Mouse (Mus musculus): ENCODE measurements around the gene Tbx18. TPM values are rescaled to one million over a fixed set of nuclear protein-coding genes. Genes with fewer than 3 reads are reported as not detected.

The Tbx18 gene
- polyA plus RNA-seq, 1 experiment from 2014 or later, result 1.8 TPM

- H3K4me1 ChIP-seq (replicated peaks; ENCODE audit: control insufficient read depth, insufficient read depth, low read length), result 0 out of 2 replicates have a peak, but pooled peaks cover 5% of the 10 kb centered on the region
- no peaks in the 10 kb centered on the region for H3K36me3 ChIP-seq (replicated peaks; ENCODE audit: control insufficient read depth, insufficient read depth)
- no peak overlapping the region for H3K27ac ChIP-seq
- no peak for DNase-seq (ENCODE audit: low spot score)
- H3K27me3 ChIP-seq (ENCODE audit: control insufficient read depth, insufficient read depth, low read length), result peaks cover 81% of the 10 kb centered on the region
- no peaks in the 10 kb centered on the region for H3K9me3 ChIP-seq (ENCODE audit: control insufficient read depth, low read length)
- H3K4me3 ChIP-seq (replicated peaks; ENCODE audit: low read length), result no peak overlapping the region
- ATAC-seq (ENCODE audit: low FRiP score), result no peak
- 11% methylated on average over 3 of the region's 3 CpGs for WGBS
- H3K4me2 ChIP-seq (replicated peaks), result no peak overlapping the region
- no peak overlapping the region for H3K9ac ChIP-seq
Observed at GRCm38 (mm10) chr9:87728107-87728506, 3.0 kb downstream of the Tbx18 start.

GRCm38 (mm10) chr9:87727155-87727953 is 3.7 kb downstream of the Tbx18 start:
- 0 out of 2 replicates have a peak, but pooled peaks cover 5% of the 10 kb centered on the region for H3K4me1 ChIP-seq (replicated peaks; ENCODE audit: control insufficient read depth, insufficient read depth, low read length)

GRCm38 (mm10) chr9:87721793-87722192 is 9.3 kb downstream of the Tbx18 start:
- Histone ChIP-seq H3K4me2 (replicated peaks) (no peak overlapping the region), H3K4me1 (replicated peaks; ENCODE audit: control insufficient read depth, insufficient read depth, low read length) (no peaks in the 10 kb centered on the region), H3K36me3 (replicated peaks; ENCODE audit: control insufficient read depth, insufficient read depth) (no peaks in the 10 kb centered on the region), H3K9me3 (ENCODE audit: control insufficient read depth, low read length) (no peaks in the 10 kb centered on the region), H3K9ac (no peak overlapping the region), H3K27ac (no peak overlapping the region), H3K4me3 (replicated peaks; ENCODE audit: low read length) (no peak overlapping the region), H3K27me3 (ENCODE audit: control insufficient read depth, insufficient read depth, low read length) (peaks cover 40% of the 10 kb centered on the region)
- WGBS, result 32% methylated on average over 2 of the region's 2 CpGs
- DNase-seq (ENCODE audit: low spot score) (no peak), ATAC-seq (ENCODE audit: low FRiP score) (no peak)

More at GRCm38 (mm10) chr9:87727155-87727953, 3.7 kb downstream of the Tbx18 start:
- Histone ChIP-seq H3K27me3 (ENCODE audit: control insufficient read depth, insufficient read depth, low read length) (peaks cover 77% of the 10 kb centered on the region), H3K4me2 (replicated peaks) (no peak overlapping the region), H3K9me3 (ENCODE audit: control insufficient read depth, low read length) (no peaks in the 10 kb centered on the region), H3K9ac (no peak overlapping the region), H3K4me3 (replicated peaks; ENCODE audit: low read length) (no peak overlapping the region), H3K36me3 (replicated peaks; ENCODE audit: control insufficient read depth, insufficient read depth) (no peaks in the 10 kb centered on the region), H3K27ac (no peak overlapping the region)
- WGBS, result 8% methylated on average over 12 of the region's 12 CpGs
- ATAC-seq (ENCODE audit: low FRiP score) (no peak), DNase-seq (ENCODE audit: low spot score) (peak; percentile 53)

GRCm38 (mm10) chr9:87710360-87710759 is 20.7 kb downstream of the Tbx18 start:
- WGBS, result 79% methylated on average over 4 of the region's 4 CpGs
- DNase-seq (ENCODE audit: low spot score) (no peak), ATAC-seq (ENCODE audit: low FRiP score) (no peak)
- H3K27ac ChIP-seq, result no peak overlapping the region
- no peak overlapping the region for H3K9ac ChIP-seq
- no peaks in the 10 kb centered on the region for H3K4me1 ChIP-seq (replicated peaks; ENCODE audit: control insufficient read depth, insufficient read depth, low read length)
- no peaks in the 10 kb centered on the region for H3K27me3 ChIP-seq (ENCODE audit: control insufficient read depth, insufficient read depth, low read length)
- H3K36me3 ChIP-seq (replicated peaks; ENCODE audit: control insufficient read depth, insufficient read depth), result no peaks in the 10 kb centered on the region
- H3K9me3 ChIP-seq (ENCODE audit: control insufficient read depth, low read length), result no peaks in the 10 kb centered on the region
- no peak overlapping the region for H3K4me3 ChIP-seq (replicated peaks; ENCODE audit: low read length)
- no peak overlapping the region for H3K4me2 ChIP-seq (replicated peaks)

- ATAC-seq (ENCODE audit: low FRiP score), result no peak
- Histone ChIP-seq H3K27me3 (ENCODE audit: control insufficient read depth, insufficient read depth, low read length) (no peaks in the 10 kb centered on the region), H3K36me3 (replicated peaks; ENCODE audit: control insufficient read depth, insufficient read depth) (no peaks in the 10 kb centered on the region), H3K4me2 (replicated peaks) (no peak overlapping the region), H3K9me3 (ENCODE audit: control insufficient read depth, low read length) (no peaks in the 10 kb centered on the region), H3K4me1 (replicated peaks; ENCODE audit: control insufficient read depth, insufficient read depth, low read length) (no peaks in the 10 kb centered on the region), H3K27ac (no peak overlapping the region), H3K4me3 (replicated peaks; ENCODE audit: low read length) (no peak overlapping the region), H3K9ac (no peak overlapping the region)
- DNase-seq (ENCODE audit: low spot score), result no peak
Observed at GRCm38 (mm10) chr9:87708151-87708550, 22.9 kb downstream of the Tbx18 start.

- Histone ChIP-seq H3K27me3 (ENCODE audit: control insufficient read depth, insufficient read depth, low read length) (no peaks in the 10 kb centered on the region), H3K4me1 (replicated peaks; ENCODE audit: control insufficient read depth, insufficient read depth, low read length) (no peaks in the 10 kb centered on the region), H3K27ac (no peak overlapping the region), H3K4me2 (replicated peaks) (no peak overlapping the region), H3K9me3 (ENCODE audit: control insufficient read depth, low read length) (no peaks in the 10 kb centered on the region), H3K9ac (no peak overlapping the region), H3K36me3 (replicated peaks; ENCODE audit: control insufficient read depth, insufficient read depth) (no peaks in the 10 kb centered on the region), H3K4me3 (replicated peaks; ENCODE audit: low read length) (no peak overlapping the region)
- WGBS, result 88% methylated on average over 2 of the region's 2 CpGs
- DNase-seq (ENCODE audit: low spot score) (no peak), ATAC-seq (ENCODE audit: low FRiP score) (no peak)
Observed at GRCm38 (mm10) chr9:87702267-87702666, 28.8 kb downstream of the Tbx18 start.

GRCm38 (mm10) chr9:87686981-87687380 is 44.1 kb downstream of the Tbx18 start:
- H3K36me3 ChIP-seq (replicated peaks; ENCODE audit: control insufficient read depth, insufficient read depth), result no peaks in the 10 kb centered on the region
- H3K9ac ChIP-seq, result no peak overlapping the region
- no peak overlapping the region for H3K4me2 ChIP-seq (replicated peaks)
- H3K27ac ChIP-seq, result no peak overlapping the region
- WGBS, result 88% methylated on average over 9 of the region's 9 CpGs
- DNase-seq (ENCODE audit: low spot score) (no peak), ATAC-seq (ENCODE audit: low FRiP score) (no peak)
- H3K9me3 ChIP-seq (ENCODE audit: control insufficient read depth, low read length), result no peaks in the 10 kb centered on the region
- H3K4me1 ChIP-seq (replicated peaks; ENCODE audit: control insufficient read depth, insufficient read depth, low read length), result no peaks in the 10 kb centered on the region
- H3K27me3 ChIP-seq (ENCODE audit: control insufficient read depth, insufficient read depth, low read length), result no peaks in the 10 kb centered on the region
- no peak overlapping the region for H3K4me3 ChIP-seq (replicated peaks; ENCODE audit: low read length)

- Histone ChIP-seq H3K27ac (no peak overlapping the region), H3K27me3 (ENCODE audit: control insufficient read depth, insufficient read depth, low read length) (no peaks in the 10 kb centered on the region), H3K9me3 (ENCODE audit: control insufficient read depth, low read length) (no peaks in the 10 kb centered on the region), H3K9ac (no peak overlapping the region), H3K4me3 (replicated peaks; ENCODE audit: low read length) (no peak overlapping the region), H3K4me2 (replicated peaks) (no peak overlapping the region), H3K36me3 (replicated peaks; ENCODE audit: control insufficient read depth, insufficient read depth) (no peaks in the 10 kb centered on the region), H3K4me1 (replicated peaks; ENCODE audit: control insufficient read depth, insufficient read depth, low read length) (no peaks in the 10 kb centered on the region)
- DNase-seq (ENCODE audit: low spot score) (no peak), ATAC-seq (ENCODE audit: low FRiP score) (no peak; the same call in 1 of the 2 replicates)
- WGBS, result 72% methylated on average over 11 of the region's 11 CpGs
Observed at GRCm38 (mm10) chr9:87682247-87682646, 48.8 kb downstream of the Tbx18 start.

All from hindbrain, embryonic 14.5 days (tissue).